Mouse (Mus musculus) urinary bladder, postnatal 4 days (tissue): ENCODE measurements around the gene Fam89b.
A peak's percentile ranks its signal among the peaks of the same experiment; 100 is the strongest.
"Not testable (repeated sequence)": the region's sequence is repeated elsewhere in the genome, so short reads cannot be mapped to it uniquely, and the experiment has no call there.

ENCODE experiments used
- DNase-seq, 2 experiments: peaks; one replicate each; pipeline ENCODE4 v3.0.0; 2021 to 2022; ENCODE audit warnings: low spot score in 2 of 2

The Fam89b gene

DNA sequence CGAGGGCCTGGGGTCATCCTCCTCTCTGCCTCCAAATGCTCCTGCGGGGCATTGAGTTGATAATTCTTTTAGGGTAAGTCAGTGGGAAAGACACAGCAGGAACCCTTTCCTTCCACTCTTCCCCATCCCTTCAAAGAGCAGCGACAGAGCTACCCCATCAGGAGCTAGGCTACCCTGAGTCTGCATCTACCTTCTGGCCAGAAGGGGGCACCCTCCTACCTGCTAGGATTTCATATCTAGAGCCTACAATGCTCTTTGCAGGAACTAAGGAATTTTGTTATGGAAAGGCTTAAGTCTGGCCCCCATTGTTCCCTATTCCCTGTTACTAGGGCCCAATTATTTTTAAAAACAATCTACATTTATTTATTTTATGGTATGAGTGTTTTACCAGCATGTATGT lies 18.2 kb downstream of the Fam89b start:
- DNase-seq = peak in 1 of 2 experiments; percentile 73

DNA sequence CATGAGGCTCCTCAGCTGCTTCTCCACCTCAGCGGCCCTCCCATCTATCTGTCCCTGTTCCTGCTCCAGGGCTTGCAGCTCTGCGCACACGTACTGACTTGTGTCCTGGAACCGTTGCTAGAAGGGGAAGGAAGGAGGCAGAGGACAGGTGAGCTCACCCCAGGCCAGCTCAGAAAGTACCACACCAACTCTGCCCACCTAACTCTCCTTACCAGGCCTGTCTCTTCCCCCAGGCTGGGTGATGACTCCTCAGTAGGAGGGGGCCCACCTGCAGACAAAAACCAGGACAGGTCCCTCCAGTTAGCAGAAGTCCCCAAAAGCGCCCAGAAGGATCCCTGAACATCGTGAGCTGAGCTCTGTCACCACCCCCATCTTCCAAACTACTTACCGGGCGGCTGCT lies 18.9 kb downstream of the Fam89b start:
- peak in 1 of 2 experiments; percentile 57 for DNase-seq

DNA sequence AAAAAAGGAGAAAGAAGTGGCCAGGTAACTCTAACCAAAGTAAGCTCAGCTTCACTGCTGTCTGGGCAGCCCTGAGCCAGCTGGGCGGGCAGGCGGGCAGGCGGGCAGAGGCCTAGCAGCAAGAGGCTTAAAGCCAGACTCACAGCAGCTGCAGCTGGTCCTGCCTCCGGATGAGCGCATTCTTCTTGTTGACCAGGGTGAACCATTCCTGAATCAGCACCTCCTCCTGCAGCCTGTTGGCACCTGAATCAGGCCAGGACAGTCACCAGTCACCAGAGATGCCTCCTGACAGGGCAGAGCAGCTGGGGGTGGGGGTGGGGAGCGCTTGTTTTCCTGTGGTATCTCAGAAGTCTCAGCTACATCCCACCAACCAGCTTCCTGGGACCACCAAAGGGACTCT lies 19.4 kb downstream of the Fam89b start:
- no peak for DNase-seq

DNA sequence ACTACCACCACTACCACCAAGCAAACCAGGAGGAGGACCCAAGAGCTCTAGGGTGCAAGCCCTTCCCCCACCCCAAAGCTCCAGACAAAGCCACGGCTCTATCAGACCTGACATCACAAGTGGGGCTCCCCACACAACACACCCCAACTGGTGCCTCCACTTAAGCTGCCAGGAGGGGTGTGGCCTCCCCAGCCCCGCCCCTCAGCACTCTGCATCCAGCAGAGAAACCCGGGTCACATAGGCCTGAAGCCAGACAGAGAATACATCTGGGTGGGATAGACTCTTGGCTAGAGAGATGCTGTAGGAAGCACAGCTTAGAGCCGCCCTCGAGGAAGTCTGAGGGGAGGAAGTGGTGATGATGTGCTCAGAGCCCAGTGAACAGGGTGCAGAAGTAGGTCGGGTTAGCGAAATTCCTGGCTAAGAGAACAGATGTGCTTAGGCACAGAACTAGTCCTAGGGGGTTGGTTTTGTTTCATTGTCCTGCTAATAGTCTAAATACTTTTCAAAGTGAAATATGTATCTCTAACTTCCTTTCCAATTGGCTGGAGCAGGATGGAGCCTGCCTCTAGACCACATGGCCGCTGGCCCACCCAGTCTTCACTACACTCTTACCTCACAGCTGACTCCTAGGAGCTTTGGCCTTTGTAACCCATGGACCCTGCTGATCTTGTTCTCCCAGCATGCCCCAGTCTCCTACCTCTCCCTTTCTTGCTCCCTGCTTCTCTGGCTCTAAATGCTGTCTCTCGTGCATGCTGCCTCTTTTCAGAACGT lies 24.5 kb downstream of the Fam89b start:
- DNase-seq = peak in 1 of 2 experiments; percentile 63

DNA sequence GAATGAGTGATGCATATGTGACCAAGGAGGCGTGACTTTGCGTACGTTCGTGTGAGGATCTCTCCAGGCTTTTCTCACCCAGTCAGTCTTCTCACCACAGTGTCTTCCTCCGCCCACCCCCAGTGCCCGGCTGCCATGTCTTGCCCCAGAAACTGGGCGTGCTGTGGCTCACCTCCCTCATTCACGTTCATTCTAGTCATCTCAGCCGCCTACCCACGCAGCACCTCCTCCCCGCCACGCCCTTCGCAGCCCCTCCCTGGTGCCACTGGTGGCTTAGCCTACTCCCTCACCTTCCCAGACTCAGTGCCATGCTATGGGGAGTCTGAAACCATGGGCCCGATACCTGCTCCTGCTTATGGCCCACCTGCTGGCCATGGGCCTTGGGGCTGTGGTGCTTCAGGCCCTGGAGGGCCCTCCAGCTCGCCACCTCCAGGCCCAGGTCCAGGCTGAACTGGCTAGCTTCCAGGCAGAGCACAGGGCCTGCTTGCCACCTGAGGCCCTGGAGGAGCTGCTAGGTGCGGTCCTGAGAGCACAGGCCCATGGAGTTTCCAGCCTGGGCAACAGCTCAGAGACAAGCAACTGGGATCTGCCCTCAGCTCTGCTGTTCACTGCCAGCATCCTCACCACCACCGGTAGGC lies 25.2 kb downstream of the Fam89b start, which contains the start of gene Kcnk7:
TSS of gene Kcnk7 (plus strand) at position 205 of the 638 bp plus-strand sequence.
- no peak for DNase-seq

DNA sequence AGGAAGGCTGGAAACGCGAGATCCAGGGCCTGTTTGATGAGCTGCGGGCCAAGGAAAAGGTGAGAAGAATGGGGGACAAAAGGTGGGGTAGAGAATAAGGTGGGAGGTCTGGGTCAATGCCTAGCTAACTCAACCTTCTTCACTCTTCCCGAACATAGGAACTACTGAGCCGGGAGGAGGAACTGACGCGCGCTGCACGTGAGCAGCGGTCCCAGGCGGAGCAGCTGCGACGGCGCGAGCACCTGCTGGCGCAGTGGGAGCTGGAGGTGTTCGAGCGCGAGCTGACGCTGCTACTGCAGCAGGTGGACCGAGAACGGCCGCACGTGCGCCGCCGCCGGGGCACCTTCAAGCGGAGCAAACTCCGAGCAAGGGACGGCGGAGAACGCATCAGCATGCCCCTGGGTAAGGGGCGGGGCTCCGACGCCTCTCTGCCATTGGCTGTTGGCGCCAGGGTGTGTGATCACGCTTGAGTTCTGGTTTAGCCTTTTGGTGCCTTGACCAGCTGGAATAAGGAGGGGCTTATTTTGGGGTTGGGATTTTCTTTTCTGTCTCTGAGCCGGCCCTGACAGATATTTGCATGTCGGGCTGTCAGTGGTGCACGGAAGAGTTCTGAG lies 33.5 kb downstream of the Fam89b start:
- DNase-seq = no peak

DNA sequence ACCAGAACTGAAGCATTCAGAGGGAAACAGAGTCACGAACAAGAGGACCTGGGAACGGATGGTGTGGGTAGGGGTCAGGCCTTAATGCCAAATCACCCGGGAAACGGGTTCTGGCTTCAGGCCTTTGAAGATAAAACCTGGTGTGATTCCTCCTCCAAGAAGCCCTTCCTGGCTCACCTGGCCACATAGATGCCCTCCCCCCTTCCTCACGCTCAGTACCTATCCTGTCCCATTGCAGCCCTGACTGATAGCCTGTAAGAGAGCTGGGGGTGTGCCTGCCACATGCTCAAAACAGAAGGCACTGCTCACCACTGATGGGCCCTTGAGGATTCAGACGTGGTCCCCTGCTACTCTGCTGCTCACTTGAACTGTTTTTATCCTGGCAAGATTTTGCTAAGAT lies 35.7 kb downstream of the Fam89b start:
- DNase-seq = no peak

DNA sequence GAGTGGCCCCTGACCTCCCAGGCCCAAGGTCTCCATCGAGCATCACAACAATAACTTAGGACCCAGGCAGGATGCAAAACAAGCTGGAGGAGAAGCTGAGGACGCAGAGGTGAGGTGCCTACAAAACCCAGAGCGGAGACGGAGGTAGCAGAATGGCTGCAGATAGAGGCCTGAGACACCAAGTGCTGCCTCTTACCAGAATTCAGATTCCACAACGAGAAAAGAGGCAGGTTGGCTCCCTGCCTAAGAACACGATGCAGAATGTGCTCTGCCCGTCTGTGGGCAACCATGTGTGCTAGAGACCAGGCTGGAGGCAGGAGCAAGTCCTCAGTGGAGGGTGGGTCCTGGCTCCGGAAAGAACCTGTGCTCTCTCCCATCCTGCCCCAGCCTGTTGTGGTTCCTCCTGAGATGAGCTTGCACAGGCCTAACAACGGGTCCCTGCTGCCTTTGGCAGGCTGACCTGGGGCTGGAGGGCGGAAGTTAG lies 36.5 kb downstream of the Fam89b start:
- no peak for DNase-seq

DNA sequence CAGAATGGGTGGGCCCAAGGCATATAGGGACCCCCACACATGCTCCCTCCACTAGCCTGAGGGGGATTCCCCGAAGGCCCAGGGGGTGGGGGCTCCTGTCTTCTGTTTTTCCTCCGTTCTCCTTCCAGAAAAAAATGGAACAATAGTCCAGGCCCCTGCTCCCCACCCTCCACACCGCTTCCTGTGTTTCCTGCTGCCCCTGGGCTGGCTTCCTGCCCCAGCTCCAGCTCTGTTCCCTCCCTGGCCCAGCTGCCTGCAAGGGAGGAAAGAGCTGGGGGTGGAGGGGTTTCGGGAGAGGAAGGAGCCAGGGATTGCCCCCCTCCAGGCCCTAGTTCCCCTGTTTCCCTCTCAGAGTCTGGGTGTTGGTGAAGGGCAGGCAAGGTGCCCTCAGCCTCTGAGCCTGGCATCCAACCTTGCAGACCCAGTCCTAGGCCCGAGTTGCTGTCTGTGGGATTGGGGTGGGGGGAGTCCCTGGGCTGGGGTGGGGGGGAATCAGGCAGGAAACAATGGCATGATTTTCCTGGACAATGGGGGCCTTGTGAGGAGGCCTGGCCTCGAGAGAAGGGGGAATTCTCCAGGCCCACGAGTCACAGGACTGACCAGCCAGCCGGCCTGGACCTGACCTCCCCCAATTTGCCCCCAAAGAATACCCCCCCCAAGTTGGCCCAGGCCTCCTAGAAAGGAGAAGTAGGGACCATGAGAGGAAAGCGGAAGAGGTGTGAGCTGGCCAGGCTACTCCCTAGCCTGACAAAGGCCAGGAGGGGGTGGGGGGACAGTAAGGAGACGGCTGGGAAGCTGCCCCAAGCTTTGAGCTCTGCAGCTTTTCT lies 37.2 kb downstream of the Fam89b start:
- DNase-seq = no peak

DNA sequence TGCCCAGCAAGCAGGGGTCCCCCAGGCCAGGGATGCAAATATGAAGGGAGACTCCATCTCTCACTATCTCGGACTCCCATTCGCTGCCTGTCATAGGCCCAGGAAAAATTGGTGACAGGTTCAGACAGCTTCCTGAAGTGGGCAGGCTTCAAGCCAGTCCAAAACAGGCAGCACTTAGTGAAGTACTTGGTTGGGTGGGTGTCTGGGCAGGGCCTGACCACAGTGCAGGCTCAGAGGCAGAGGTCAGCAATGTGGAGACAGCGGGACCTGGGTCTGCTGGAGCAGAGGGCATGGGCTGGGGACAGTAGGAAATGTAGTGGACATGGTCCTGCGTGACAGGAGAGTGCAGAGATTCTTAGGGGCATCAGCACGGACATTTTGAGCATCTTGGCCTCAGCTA lies 37.9 kb downstream of the Fam89b start:
- DNase-seq = no peak

DNA sequence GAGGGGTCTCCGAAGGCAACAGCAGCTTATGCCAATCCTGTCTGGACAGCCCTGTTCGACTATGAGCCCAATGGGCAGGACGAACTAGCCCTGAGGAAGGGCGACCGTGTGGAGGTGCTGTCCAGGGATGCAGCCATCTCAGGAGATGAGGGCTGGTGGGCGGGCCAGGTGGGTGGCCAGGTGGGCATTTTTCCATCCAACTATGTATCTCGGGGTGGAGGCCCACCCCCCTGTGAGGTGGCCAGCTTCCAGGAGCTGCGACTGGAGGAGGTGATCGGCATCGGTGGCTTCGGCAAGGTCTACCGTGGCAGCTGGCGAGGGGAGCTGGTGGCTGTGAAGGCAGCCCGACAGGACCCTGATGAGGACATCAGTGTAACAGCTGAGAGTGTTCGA lies 39.1 kb downstream of the Fam89b start:
- no peak for DNase-seq

DNA sequence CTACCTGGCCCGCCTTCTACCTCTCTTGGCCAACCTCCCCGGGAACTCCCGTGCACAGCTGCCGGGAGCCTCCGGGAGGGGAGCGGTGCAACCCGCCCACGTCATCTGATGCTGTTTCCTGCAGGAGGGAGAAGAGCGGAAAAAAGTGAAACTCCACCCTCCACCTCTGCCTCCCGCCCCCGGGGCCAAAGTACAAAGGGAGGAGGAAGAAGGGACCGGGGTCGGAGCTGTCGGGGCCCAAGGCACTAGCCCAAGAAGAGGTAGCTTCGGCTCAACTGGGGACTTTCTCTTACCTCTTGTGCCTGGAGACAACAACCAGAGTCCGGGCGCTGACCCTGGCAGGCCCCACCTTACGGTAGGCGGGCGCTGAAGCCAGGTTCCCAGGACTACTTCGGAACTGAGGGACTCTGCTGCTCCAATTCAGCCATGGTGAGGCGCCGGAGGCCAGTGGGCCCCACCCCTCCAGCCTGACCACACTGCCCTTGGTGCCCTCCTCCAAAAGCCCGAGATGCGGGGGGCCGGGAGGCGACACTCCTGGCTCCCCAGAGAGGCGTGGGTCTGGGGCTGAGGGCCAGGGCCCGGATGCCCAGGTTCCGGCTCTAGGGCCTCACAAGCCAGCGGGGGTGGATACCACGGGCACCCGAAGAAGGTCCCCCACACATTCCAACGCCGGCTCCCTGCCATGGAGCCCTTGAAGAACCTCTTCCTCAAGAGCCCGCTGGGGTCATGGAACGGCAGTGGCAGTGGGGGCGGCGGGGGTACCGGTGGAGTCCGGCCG lies 39.7 kb downstream of the Fam89b start:
- peak; percentile 82 to 91 for DNase-seq

DNA sequence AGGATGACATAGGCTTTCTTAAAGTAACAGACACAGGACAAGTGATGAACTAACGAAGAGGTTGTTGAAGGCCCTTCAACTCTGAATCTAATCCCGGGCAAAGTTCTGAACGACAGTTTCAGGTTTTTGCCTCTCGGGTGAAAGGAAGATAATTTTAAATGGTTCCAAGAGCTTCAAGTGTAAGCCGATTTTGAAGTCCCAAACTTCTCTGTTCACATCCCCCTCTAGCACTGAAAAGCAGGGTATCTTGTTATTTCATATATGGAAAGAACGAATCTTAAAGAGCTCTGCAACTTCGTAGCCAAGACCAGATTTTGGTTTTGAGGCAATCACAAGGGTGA lies 40.4 kb downstream of the Fam89b start:
- no peak for DNase-seq

DNA sequence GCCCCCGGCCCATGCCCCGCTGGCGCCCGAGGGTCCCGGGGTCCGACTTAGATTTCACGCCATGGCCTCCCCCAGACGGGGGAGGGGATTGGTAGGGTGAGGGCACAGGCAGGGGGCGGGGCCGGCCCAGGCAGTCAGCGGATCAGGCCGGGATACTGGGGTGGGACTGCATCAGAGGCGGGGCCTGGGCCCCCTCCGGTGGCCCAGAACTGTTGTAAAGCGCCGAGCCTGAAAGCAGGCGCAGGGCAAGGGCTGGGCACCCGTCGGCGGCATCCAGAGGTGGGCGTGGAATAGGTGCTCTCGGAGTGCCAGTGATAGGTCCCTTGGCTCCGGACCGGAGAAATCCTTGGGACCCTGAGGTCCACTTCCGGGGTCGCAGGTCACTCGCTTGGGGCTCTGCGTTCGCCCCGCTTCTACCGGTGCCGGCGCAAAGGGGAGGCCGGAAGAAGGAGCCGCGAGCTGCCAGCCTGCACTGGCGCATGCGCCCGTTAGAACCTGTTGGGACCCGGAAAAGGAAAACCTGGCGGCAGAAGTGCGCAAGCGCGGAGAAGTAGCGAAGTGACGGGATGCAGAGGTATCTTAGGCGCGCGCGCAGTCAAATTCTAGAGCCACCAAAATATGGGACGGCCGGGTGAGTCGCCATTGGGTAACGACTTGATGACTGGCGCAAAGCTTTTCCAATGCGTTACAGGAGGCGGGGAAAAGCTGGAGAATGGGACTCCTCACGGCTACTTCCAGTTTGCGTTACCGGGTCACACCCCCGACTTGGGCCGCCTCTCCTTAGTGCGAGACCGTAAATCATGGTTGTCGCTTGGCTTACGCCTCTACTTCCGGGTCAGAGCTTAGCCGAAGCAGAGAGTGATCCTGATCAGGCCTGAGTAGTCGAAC lies 41.0 kb downstream of the Fam89b start, which contains the start of the genes Map3k11 and Pcnx3:
TSS of gene Map3k11 (plus strand) at position 543 of the 888 bp plus-strand sequence.
TSS of gene Pcnx3 (minus strand) at position 709 of the 888 bp plus-strand sequence.
- DNase-seq = peak; percentile 97

DNA sequence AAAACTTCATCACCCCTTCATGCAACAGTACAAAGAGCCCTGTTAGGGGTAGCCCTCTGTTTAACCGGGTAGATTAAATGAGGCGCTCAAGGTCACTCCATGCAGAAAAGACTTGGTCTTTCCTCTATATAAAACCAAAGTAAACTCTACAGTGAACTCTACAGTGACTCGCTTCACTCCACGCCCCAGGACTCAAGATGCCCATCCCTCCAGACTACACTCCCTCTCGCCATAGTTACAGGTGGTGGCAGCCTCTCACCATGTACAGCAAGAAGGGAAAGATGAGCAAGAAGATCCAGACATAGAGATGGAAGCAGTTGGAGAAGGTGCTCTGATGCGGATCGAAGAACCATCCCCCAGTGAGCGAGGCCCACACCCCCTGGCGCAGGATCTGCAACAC lies 41.7 kb downstream of the Fam89b start:
- DNase-seq = no peak

DNA sequence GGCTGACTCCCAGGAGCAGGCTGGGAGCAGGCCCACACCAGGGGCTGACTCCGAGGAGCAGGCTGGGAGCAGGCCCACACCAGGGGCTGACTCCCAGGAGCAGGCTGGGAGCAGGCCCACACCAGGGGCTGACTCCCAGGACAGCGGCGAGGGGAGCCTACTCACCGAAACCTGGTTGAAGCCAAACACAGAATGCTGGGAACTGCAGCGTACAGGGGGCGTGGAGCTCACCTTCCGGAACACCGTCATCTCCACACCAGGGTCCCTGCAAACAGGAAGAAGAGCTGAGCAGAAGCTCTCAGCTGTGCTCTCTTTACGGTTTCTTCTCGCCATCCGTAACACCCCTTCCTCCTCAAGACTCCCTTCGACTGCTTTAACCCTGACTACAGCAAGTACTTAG lies 42.5 kb downstream of the Fam89b start:
- not testable (repeated sequence) for DNase-seq

DNA sequence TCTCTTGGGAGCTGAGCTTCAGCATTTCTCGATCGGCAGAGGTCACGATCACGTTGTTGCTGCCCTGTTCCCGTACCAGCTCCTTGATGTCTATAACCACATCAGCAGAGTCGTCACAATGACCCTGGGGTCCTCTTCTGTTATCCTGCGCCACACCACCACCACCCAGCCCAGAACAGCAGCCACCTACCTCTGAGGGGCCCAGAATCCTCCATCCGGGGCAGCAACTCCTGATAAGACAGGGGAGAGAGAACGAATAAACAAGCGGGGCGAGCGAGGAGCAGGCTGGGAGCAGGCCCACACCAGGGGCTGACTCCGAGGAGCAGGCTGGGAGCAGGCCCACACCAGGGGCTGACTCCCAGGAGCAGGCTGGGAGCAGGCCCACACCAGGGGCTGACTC lies 43.0 kb downstream of the Fam89b start:
- no peak for DNase-seq

DNA sequence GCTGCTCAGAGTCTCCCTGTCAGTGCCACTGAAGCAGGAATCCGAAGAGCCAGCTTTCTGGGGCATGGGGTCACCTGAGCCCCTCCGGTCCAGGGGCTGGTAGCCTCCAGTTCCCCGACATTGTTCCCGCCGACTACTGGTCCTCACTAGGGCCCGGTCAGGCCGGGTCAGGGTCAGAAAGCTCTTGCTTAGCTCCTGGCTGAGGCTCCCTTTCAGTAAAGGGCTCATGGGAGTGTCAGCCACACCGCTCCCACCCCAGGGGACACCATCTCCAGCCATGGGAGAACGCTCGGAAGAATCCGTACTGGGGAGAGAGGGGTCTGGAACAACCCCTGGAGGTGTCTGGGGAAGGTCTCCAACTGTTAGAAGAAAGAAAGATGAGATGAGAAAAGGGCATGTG lies 43.6 kb downstream of the Fam89b start:
- no peak for DNase-seq

DNA sequence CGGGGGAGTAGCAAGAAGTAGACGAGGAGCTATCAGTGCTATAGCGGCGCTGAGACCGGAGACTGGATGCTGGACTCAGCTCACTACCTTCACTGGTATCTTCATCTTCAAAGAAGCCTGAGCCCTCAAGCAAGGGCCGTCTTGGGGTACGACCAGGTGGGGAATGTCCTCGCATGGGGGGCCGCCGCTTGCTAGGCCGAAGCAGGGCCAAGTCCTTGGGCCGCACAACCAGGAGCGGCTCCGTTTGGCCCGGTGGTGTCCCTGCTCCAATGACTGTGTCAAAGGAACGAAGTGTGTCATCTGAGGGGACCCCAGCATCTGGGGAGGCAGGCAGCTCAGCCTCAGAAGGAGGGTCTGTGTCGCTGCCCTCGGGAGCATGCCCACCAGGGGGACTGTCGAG lies 44.0 kb downstream of the Fam89b start:
- DNase-seq = no peak

DNA sequence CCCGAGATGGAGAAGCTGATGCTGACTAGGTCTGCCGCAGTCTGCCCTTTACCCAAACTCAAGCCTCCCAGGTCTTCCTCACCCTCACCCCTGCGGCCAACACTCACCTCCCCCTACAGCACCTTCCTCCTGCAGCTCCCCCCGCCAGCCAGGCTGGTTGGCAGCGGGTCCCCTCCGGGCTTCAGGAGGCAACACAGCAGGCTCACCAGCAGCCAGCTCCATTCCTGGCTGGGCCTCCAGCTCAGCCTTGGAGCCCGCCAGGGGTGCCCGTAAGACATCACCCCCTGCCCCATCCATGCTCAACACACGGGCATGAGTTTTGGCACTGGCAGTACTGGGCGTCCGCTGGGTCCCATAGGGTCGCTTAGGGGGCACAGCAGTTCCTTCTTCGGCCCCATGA lies 44.5 kb downstream of the Fam89b start:
- no peak for DNase-seq
